Mouse (Mus musculus) liver, embryonic 15.5 days (tissue): Measurements from ENCODE around the gene Rgs6. TPM values are rescaled to one million over a fixed set of nuclear protein-coding genes. Genes with fewer than 3 reads are reported as not detected.

Experiments
- ATAC-seq: fragments of 200-750 bp; cut with Nextera tagmentation; 2 replicates; pipeline ENCODE4 v1.8.0; 2017; ENCODE audit warnings: moderate number of reproducible peaks, mild to moderate bottlenecking, moderate library complexity; ENCODE audit not compliant: insufficient read depth
- H3K27ac ChIP-seq: fragments of 300-500 bp; sonication (generic); replicated peaks from 2 replicates; pipeline ENCODE4 v1.5.1; 2015; ENCODE audit warnings: mild to moderate bottlenecking, inconsistent platforms
- H3K27me3 ChIP-seq: fragments of 300-500 bp; sonication (generic); 2 replicates; pipeline ENCODE4 v1.6.1; 2015; ENCODE audit warnings: mild to moderate bottlenecking, inconsistent platforms
- H3K36me3 ChIP-seq: fragments of 300-500 bp; sonication (generic); replicated peaks from 2 replicates; pipeline ENCODE4 v1.6.1; 2015; ENCODE audit warnings: moderate library complexity, mild to moderate bottlenecking, inconsistent platforms
- H3K4me1 ChIP-seq: fragments of 300-500 bp; sonication (generic); replicated peaks from 2 replicates; pipeline ENCODE4 v1.6.1; 2015; ENCODE audit warnings: inconsistent platforms
- H3K4me2 ChIP-seq: fragments of 300-500 bp; sonication (generic); 2 replicates; pipeline ENCODE4 v1.6.1; 2015; ENCODE audit warnings: moderate library complexity, mild to moderate bottlenecking, inconsistent platforms
- H3K4me3 ChIP-seq: fragments of 300-500 bp; sonication (generic); replicated peaks from 2 replicates; pipeline ENCODE4 v1.5.1; 2015; ENCODE audit warnings: mild to moderate bottlenecking, inconsistent platforms
- H3K9ac ChIP-seq: fragments of 300-500 bp; sonication (generic); 2 replicates; pipeline ENCODE4 v1.6.1; 2015; ENCODE audit warnings: moderate library complexity, mild to moderate bottlenecking, inconsistent platforms
- H3K9me3 ChIP-seq: fragments of 300-500 bp; sonication (generic); replicated peaks from 2 replicates; pipeline ENCODE4 v1.6.1; 2016; ENCODE audit warnings: inconsistent platforms
- WGBS: fragments of 180-500 bp; shearing (Covaris S2); methylation state at CpG from one replicate; pipeline ENCODE4 v1.1.7; 2015; ENCODE audit warnings: mixed read lengths; ENCODE audit not compliant: insufficient replicate concordance; 5-methylcytosine and 5-hydroxymethylcytosine counted together
- polyA plus RNA-seq: library from polyadenylated mRNA; unstranded; fragments of >200 nt; fragmentation: Nextera tagmentation; extraction: Ambion mirVana; gene quantifications from 2 replicates; pipeline ENCODE4 v1.2.1, GENCODE M21; 2015

The Rgs6 gene
- polyA plus RNA-seq, 1 experiment from 2014 or later = 0.10 TPM

DNA sequence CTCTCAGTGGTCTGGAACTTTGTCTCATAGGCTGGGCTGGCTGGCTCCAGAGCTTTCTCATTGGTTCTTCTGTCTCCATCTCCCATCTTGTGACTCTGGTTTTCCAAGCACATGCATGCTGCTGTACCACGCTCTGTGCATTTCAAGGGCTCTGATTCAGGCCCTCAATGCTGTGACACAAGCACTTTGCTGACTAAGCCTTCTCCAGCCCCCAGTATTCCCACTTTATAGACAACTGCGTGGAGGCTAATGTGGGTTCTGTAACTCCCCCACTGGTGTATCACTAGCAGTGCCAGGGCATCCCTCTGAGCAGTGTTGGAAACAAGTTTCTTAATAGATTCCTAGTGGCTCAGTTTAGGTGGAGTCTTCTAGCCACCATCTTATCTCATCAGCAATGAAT is 174.0 kb downstream of the Rgs6 start:
- Histone ChIP-seq H3K9ac (no peak overlapping the region), H3K4me2 (no peak overlapping the region), H3K9me3 (no peaks in the 10 kb centered on the region), H3K27ac (no peak overlapping the region), H3K4me3 (no peak overlapping the region), H3K36me3 (no peaks in the 10 kb centered on the region), H3K4me1 (no peaks in the 10 kb centered on the region), H3K27me3 (no peaks in the 10 kb centered on the region)
- WGBS = 51% methylated on average over 2 of the region's 2 CpGs
- ATAC-seq = no peak

DNA sequence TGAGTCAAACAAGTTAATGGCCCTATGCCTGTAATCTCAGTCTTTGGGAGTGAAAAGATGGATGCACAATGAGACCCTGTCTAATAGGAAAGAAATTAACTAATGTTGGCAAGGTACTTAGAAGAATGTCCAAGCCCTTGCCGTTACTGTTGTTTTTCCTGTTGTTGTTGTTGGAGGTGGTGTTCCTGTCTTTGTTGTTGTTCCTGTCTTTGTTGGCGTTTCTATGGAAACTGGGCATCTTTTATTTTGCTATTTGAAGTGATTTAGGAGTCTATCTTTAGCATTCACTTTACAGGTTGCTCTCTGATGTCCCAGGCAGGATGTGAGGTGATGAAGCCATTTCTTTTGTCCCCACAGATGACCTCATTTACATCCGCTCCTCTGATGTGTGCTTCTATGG is 180.6 kb downstream of the Rgs6 start:
- Histone ChIP-seq H3K27ac (no peak overlapping the region), H3K4me2 (no peak overlapping the region), H3K27me3 (no peaks in the 10 kb centered on the region), H3K4me1 (no peaks in the 10 kb centered on the region), H3K4me3 (no peak overlapping the region), H3K36me3 (no peaks in the 10 kb centered on the region), H3K9me3 (no peaks in the 10 kb centered on the region), H3K9ac (no peak overlapping the region)
- WGBS = 48% methylated on average over 3 of the region's 3 CpGs
- no peak for ATAC-seq

DNA sequence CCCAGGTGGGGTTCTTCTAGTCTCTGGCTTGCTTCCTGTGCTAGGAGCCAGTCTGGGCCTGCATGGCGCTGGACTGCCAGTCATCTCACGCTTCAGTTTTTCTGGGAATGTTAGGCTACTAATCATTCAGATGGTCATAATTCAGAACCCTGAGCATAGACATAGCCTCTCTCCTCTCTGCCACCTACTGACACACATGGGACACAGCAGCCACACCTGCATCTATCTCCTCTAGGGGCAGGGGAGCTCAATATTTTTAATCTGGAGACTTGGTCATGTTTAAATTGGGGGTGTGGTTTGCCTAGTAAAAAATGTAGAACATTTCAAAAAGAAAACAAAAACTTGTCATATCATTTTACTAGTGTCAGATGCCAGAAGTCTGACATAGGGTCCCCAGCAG is 184.1 kb downstream of the Rgs6 start:
- no peak for ATAC-seq
- H3K9ac ChIP-seq = no peak overlapping the region
- H3K36me3 ChIP-seq = no peaks in the 10 kb centered on the region
- H3K4me1 ChIP-seq = no peaks in the 10 kb centered on the region
- H3K27me3 ChIP-seq = no peaks in the 10 kb centered on the region
- WGBS = 80% methylated on average over 2 of the region's 2 CpGs
- no peak overlapping the region for H3K4me2 ChIP-seq
- H3K27ac ChIP-seq = no peak overlapping the region
- no peak overlapping the region for H3K4me3 ChIP-seq
- no peaks in the 10 kb centered on the region for H3K9me3 ChIP-seq

DNA sequence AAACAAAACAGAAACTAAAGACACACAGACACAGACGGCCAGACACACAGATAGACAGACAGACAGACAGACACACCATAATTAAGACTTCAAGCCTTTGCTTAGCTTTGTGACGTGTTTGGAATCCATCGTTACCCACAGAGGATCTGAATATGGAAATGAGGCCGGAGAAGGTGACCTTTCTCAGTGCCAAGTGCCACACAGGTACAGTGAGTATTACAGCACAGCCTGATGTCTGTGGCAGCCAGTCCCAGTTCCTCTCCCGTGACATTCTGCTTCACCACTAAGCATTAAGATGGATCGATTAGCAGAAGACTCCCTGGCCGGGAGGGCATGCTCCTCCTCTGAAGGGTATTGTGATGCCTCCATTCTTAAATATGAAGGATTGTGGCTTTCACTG is 186.5 kb downstream of the Rgs6 start:
- Histone ChIP-seq H3K27ac (no peak overlapping the region), H3K36me3 (no peaks in the 10 kb centered on the region), H3K4me1 (no peaks in the 10 kb centered on the region), H3K4me2 (no peak overlapping the region), H3K27me3 (no peaks in the 10 kb centered on the region), H3K4me3 (no peak overlapping the region), H3K9me3 (no peaks in the 10 kb centered on the region), H3K9ac (no peak overlapping the region)
- ATAC-seq = no peak
- 65% methylated on average over 7 of the region's 7 CpGs for WGBS

DNA sequence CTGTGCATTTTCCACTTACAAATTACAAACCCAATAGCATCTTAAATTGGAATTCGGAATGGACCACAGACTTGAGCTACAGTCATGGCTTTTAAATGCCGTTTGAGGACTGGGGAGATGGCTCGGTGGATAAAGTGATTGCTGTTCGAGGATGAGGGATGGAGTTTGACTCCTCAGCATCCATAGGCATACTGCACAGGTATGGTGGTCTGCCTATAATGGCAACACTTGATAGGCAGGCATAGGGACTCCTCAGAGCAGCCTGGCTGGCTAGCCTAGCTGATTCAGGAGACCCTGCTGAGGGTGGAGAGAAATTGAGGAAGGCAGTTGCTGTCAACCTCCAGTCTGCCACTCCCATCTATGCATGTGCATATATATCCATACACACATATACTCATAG is 188.6 kb downstream of the Rgs6 start:
- H3K4me3 ChIP-seq = no peak overlapping the region
- H3K27me3 ChIP-seq = no peaks in the 10 kb centered on the region
- no peak overlapping the region for H3K4me2 ChIP-seq
- no peaks in the 10 kb centered on the region for H3K4me1 ChIP-seq
- ATAC-seq = no peak
- no peaks in the 10 kb centered on the region for H3K9me3 ChIP-seq
- H3K27ac ChIP-seq = no peak overlapping the region
- no peaks in the 10 kb centered on the region for H3K36me3 ChIP-seq
- H3K9ac ChIP-seq = no peak overlapping the region
- WGBS = 69% methylated on average over 4 of the region's 4 CpGs

DNA sequence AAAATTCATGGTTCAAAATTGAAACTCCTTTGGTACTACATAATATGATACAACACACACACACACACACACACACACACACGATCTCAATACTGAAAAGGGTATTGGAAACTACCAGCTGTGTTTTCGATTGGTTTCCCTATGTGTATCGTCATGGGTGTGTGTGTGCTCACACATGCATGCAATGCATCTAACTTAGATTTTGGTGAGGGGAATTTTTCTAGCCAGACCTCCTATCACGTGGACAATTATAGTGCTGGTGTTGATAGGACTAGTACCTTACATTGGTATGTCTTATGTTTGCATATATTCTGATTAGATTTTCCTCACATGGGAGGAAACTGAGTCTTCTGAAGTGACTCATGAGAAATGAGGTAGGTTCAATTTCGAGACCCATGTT is 192.8 kb downstream of the Rgs6 start:
- no peak for ATAC-seq
- H3K36me3 ChIP-seq = no peaks in the 10 kb centered on the region
- H3K27ac ChIP-seq = no peak overlapping the region
- no peak overlapping the region for H3K9ac ChIP-seq
- H3K9me3 ChIP-seq = no peaks in the 10 kb centered on the region
- WGBS = 64% methylated on average over 5 of the region's 5 CpGs
- H3K4me1 ChIP-seq = no peaks in the 10 kb centered on the region
- H3K4me3 ChIP-seq = no peak overlapping the region
- no peaks in the 10 kb centered on the region for H3K27me3 ChIP-seq
- H3K4me2 ChIP-seq = no peak overlapping the region

DNA sequence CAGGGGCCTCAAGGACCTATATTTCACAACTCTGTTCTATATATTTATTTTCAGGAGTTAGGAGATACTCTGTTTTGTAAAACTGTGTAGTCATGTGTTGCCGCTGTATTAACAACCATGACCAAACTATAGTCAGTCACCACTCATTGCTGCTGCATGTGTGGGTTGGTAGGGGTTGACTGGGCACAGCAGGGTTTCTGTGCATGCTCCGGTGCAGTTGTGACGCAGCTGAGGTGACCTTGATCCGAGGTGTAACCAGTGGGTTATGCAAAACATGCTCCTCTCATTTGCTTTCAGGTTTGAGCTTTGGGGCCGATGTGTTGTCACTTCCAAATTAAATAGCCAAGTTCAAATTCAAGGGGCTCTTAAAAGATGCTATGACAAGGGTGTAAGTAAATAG is 193.3 kb downstream of the Rgs6 start:
- Histone ChIP-seq H3K4me3 (no peak overlapping the region), H3K9me3 (no peaks in the 10 kb centered on the region), H3K27ac (no peak overlapping the region), H3K36me3 (no peaks in the 10 kb centered on the region), H3K4me1 (no peaks in the 10 kb centered on the region), H3K9ac (no peak overlapping the region), H3K4me2 (no peak overlapping the region), H3K27me3 (no peaks in the 10 kb centered on the region)
- WGBS = 71% methylated on average over 5 of the region's 5 CpGs
- ATAC-seq = no peak

DNA sequence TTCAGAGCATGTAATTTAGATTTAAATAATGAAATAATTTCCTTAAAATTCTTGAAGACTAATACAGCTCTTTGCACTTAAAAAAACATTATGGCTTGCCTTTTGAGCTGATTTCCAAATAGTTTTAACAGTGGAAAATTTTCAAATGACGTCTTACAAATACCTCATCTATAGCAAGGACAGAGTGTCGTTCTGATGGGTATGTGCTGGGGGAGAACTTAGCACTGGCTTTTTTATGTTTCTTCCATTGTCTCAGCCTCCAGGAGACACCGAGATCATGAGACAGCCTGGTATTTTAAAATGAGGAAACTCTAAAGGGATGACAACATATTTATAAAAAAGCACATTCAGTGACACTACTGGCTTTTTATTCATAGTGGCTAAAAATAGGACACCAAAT is 204.0 kb downstream of the Rgs6 start:
- ATAC-seq = no peak
- no peaks in the 10 kb centered on the region for H3K9me3 ChIP-seq
- H3K4me1 ChIP-seq = no peaks in the 10 kb centered on the region
- no peak overlapping the region for H3K9ac ChIP-seq
- no peaks in the 10 kb centered on the region for H3K36me3 ChIP-seq
- H3K27me3 ChIP-seq = no peaks in the 10 kb centered on the region
- H3K4me3 ChIP-seq = no peak overlapping the region
- WGBS = 59% methylated on average over 3 of the region's 3 CpGs
- H3K27ac ChIP-seq = no peak overlapping the region
- no peak overlapping the region for H3K4me2 ChIP-seq

DNA sequence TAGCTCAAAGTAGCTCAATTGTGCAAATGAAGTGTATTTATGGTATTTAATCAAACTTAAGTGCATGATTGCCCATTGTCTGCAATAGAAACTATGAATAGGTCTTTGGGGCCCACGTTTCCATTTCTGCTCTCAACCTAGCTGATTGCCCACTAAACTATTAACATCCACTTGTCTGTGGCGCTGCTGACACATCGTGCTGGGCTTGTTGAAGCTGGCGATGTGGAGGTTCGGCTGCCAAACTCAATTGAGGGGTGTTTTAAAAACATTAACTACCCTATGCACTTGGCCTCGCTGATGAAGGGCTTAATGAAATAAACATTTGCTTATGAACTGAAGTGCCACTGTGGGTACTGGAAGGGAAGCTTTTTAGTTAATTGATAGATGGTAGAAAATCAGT is 211.8 kb downstream of the Rgs6 start:
- WGBS = 66% methylated on average over 6 of the region's 6 CpGs
- H3K4me2 ChIP-seq = no peak overlapping the region

DNA sequence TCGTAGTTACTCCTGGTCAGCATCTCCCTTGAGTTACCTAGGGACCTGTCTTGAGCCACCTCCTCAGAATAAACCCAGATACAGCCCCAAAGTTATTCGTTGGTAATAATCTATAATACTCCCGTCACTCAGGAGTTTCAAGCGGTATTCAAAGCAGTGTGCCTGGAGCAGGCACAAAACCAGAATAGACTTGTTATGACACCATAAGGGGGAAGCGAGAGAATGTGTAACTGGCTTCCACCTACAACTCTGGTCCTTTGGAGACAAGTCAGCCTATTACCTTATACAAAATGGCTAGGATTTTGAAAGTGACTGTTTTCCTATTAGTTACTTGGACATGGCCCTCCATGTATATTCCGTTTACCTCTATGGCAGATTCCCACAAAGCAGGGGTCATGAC is 213.6 kb downstream of the Rgs6 start:
- WGBS = 66% methylated on average over 6 of the region's 6 CpGs

More for the DNA sequence above, 211.8 kb downstream of the Rgs6 start:
- H3K9me3 ChIP-seq = no peaks in the 10 kb centered on the region
- H3K4me1 ChIP-seq = no peaks in the 10 kb centered on the region
- no peaks in the 10 kb centered on the region for H3K36me3 ChIP-seq
- no peak overlapping the region for H3K27ac ChIP-seq
- no peak for ATAC-seq
- H3K4me3 ChIP-seq = no peak overlapping the region
- H3K27me3 ChIP-seq = no peaks in the 10 kb centered on the region
- H3K9ac ChIP-seq = no peak overlapping the region

DNA sequence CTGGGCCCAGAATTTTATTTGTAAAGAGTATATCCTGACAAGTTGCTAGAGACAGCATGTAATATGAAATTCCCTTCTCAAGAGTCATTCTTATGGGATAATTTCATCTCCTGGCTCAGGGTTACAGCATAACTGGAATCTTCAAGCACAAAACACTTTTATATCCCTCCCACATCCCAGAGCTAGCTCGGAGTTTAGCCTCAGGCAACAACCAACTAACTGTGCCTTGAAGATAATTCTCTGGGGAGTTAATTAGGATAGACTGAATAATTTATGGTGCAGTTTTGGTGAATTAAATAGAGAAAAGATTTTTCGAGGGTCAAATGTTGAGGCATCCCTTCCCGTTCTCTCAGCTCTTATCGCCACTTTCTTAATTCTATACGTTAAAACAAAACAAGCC is 214.6 kb downstream of the Rgs6 start:
- no peaks in the 10 kb centered on the region for H3K27me3 ChIP-seq
- no peaks in the 10 kb centered on the region for H3K9me3 ChIP-seq
- WGBS = 69% methylated on average over 5 of the region's 5 CpGs
- no peak overlapping the region for H3K4me3 ChIP-seq
- H3K4me2 ChIP-seq = no peak overlapping the region
- H3K9ac ChIP-seq = no peak overlapping the region
- H3K4me1 ChIP-seq = no peaks in the 10 kb centered on the region
- H3K36me3 ChIP-seq = no peaks in the 10 kb centered on the region
- no peak overlapping the region for H3K27ac ChIP-seq
- ATAC-seq = no peak

More for the DNA sequence above, 213.6 kb downstream of the Rgs6 start:
- no peaks in the 10 kb centered on the region for H3K27me3 ChIP-seq
- H3K4me3 ChIP-seq = no peak overlapping the region
- H3K4me1 ChIP-seq = no peaks in the 10 kb centered on the region
- H3K27ac ChIP-seq = no peak overlapping the region
- H3K9ac ChIP-seq = no peak overlapping the region
- no peak for ATAC-seq
- H3K4me2 ChIP-seq = no peak overlapping the region
- no peaks in the 10 kb centered on the region for H3K36me3 ChIP-seq
- no peaks in the 10 kb centered on the region for H3K9me3 ChIP-seq

DNA sequence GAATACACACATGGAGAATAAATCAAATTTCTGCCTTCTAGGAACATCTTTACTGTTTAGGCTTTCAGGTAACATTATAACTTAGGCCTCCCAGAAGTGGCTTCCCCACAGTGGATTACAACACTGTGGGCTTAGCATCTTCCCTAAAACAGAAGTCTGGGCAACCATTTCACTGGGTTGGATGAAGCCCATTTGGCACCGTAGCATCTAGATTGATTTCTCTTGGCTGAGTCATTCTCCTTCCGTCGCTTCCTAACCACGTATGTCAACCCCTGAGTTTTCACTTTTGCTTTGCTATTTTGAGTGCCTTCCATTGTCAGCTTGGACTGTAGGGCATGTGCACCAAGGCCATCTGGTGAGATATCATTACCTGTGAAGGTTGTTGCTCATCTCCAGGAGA is 217.1 kb downstream of the Rgs6 start:
- 66% methylated on average over 4 of the region's 4 CpGs for WGBS
- H3K9me3 ChIP-seq = no peaks in the 10 kb centered on the region

More for the DNA sequence above, 217.1 kb downstream of the Rgs6 start:
- H3K9ac ChIP-seq = no peak overlapping the region
- ATAC-seq = no peak
- no peaks in the 10 kb centered on the region for H3K4me1 ChIP-seq
- H3K36me3 ChIP-seq = no peaks in the 10 kb centered on the region
- H3K4me2 ChIP-seq = no peak overlapping the region
- no peak overlapping the region for H3K4me3 ChIP-seq
- no peak overlapping the region for H3K27ac ChIP-seq
- no peaks in the 10 kb centered on the region for H3K27me3 ChIP-seq
